Mouse (Mus musculus) frontal cortex, adult 2 months (tissue): ENCODE measurements at regions not wholly inside any gene's neighbourhood (a gene's known extent, or its start where the extent isn't known, plus 50 kb on each side); places are given as distances from the start of the nearest gene placed in this dataset.
A peak's percentile ranks its signal among the peaks of the same experiment; 100 is the strongest.
"Not testable (repeated sequence)": the region's sequence is repeated elsewhere in the genome, so short reads cannot be mapped to it uniquely, and the experiment has no call there.

Experiments
- DNase-seq, 2 experiments: peaks; one replicate each; pipeline ENCODE4 v3.0.0; 2022; ENCODE audit warnings: low spot score in 1 of 2; ENCODE audit errors: extremely low spot score in 1 of 2

- no peak for DNase-seq
Observed at GRCm38 (mm10) chr5:101518791-101519547, 145.8 kb downstream of the Nkx6-1 start.

GRCm38 (mm10) chr5:101497698-101498048 is 167.1 kb downstream of the Nkx6-1 start:
- DNase-seq: no peak

DNA sequence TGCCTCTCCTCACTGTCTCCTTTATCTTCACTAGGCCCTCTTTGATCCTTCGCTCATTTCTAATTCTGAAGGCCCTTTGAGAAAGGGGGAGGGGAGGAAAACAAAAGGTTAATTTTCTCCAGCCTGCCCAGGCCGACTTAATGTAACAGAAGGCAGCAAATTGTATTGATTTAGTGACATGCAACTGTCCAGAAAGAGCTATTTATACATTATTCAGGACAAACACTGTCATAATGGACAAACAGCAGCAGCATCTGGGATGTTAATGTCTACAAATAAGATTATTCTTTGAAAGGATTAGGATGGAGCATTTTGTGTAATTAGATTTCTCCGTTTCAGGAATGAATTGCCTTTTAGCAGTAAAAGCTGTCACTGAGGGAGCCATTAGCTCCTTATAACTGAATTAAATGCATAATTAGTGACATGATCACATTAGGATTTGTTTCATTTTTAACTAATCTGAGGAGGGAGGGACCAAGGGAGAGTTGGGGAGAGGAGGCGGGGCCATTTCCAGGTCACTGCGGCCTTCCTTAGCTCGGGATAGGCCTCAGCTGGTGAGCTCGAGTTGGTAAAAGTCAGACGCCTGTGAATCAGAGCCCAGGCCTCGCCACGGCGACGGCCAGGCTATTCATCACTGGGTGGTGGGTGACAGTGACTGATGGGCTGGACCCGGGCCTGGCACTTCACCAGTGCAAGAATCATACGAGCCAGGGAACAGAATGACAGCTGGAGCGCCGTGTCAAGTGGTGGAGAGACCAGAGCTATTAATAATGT is 167.7 kb downstream of the Nkx6-1 start:
- DNase-seq: no peak

DNA sequence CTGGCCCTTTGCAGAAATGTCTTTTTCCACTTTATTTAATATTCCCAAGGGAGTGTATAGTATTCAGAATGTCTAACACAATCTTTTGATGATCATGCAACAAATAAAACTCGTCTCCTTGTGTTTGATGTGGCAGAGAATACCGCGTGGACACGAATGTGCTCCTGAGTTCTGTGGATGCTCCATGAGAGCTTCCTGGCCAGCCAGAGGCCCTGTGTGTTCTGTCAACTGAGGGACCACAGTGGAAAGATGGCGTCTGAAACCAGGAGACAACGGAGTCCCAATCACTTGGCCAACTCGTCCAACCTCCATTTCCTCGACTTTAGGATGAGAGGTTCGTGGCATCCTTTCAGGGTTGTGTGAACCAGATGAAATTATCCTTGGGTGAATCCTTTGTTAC is 168.6 kb downstream of the Nkx6-1 start:
- DNase-seq: no peak

GRCm38 (mm10) chr5:101445792-101446191 is 219.0 kb downstream of the Nkx6-1 start:
- DNase-seq: no peak

- DNase-seq: no peak
Observed at GRCm38 (mm10) chr5:101441782-101442181, 223.0 kb downstream of the Nkx6-1 start.

DNA sequence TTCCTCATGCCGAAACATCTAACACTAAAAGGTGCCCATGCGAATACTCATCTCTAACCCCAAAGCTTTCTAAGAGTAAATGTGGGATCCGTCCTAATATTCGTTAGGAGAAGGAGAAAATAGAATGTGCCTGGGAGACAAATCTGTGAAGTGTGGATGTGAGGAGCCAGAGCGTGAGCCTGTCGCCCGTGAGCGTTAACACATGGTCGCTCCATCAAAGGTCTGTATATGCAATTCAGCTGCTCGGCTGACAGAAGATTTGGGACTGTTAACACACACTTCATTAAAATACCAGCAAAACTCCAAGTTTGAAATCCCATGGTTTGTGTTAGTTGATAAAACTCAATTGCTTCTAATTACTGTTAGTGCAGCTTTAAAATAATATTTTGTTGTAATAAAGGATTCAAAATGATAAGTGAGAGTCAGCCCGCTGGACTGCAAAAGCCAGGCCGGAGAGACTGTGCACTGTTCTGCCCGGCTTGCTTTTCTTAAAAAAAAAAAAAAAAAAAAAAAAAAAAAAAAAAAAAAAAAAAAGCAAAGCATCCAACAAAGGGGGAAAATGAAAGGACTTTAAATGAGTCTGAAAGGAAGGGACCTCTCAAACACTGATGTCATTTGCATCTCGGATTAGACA is 227.0 kb downstream of the Nkx6-1 start:
- DNase-seq: no peak

GRCm38 (mm10) chr5:101426067-101426771 is 238.6 kb downstream of the Nkx6-1 start:
- no peak for DNase-seq

DNA sequence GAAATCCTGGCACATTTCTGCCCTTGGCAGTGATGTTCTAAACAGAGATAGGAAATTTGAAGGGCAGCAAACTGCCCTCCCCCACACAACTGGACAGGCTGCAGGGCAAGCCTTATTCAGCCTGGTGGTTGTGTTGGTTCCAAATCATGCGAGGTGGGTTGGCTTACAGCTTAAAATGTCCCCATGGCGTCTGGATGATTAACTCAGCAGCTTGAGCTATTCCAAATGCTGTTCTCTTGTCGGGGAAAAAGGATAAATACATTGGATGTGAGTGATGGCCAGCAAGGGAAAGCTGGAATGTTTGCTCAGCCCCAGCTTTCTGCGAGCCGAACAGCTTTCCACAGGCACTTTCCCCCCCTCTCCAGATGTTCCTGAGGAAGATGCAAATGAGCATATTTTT is 280.5 kb downstream of the Nkx6-1 start:
- peak in 1 of 2 experiments; percentile 7 for DNase-seq

GRCm38 (mm10) chr5:101381361-101381760 is 283.4 kb downstream of the Nkx6-1 start:
- DNase-seq: no peak

GRCm38 (mm10) chr5:101376657-101377056 is 288.1 kb downstream of the Nkx6-1 start:
- DNase-seq: no peak

- DNase-seq: no peak
Observed at GRCm38 (mm10) chr5:101374129-101374528, 290.7 kb downstream of the Nkx6-1 start.

DNA sequence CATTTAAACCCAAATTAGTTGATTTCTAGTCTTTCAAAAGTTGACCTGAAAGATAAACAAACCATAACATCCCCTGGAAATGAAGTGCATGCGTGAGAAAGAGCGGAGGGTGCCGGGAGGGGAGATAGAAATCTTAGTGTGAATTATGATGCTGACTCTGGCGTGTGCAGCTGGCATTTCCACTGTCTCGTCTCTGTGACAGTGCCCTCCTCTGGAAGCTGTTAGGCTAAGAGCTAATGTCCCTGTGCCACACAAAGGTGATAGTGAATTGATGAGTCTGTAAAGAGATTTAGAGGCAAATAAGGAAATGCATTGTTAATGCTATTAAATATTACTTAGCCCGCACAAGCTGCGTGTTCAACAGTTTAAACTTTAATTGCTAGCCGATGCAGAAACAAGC is 292.6 kb downstream of the Nkx6-1 start:
- DNase-seq: no peak

DNA sequence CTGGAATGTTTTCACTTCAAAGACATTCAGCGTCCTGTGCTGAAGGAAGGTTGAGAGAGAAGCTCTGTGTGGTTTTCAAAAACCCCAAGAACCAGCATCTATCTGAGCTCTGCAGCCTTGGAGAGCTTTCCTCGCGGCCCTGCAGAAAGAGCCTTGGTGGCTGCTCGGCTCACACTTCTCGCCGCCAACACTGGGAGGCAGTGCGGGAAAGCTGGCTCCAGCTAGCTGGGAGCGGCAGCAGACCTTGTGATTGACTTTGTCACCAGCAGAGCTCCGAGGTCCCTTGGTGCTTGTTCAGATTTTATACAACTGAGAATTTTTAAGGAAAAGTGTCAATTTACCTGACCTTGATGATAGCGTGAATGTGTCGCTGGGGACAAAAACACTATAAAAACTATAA is 299.4 kb downstream of the Nkx6-1 start:
- DNase-seq: peak in 1 of 2 experiments; percentile 74

- DNase-seq: no peak
Observed at GRCm38 (mm10) chr5:101359986-101360385, 304.8 kb downstream of the Nkx6-1 start.

GRCm38 (mm10) chr5:101345406-101345805 is 319.4 kb downstream of the Nkx6-1 start:
- no peak for DNase-seq

GRCm38 (mm10) chr5:101336361-101336760 is 328.4 kb downstream of the Nkx6-1 start:
- not testable (repeated sequence) for DNase-seq

DNA sequence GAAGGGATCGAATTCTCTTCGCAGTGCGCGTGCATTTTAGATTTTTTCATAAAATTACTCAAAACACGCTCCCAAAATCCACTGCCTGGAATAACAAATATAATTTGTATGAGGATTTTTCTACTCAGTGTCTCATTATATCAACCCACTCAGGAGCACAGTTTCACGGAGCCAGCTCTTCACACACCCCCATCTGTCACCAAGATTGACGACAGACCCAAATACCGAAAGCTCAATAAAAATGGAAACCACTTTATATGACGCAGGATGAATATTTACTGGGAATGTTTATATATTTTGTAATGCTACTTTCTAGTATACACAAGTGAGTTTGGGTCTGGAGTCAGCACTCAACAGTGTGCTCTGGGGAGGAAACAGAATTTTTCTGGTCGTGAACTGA is 333.0 kb downstream of the Nkx6-1 start:
- peak in 1 of 2 experiments; percentile 4 for DNase-seq

GRCm38 (mm10) chr5:101326122-101326521 is 338.7 kb downstream of the Nkx6-1 start:
- no peak for DNase-seq

DNA sequence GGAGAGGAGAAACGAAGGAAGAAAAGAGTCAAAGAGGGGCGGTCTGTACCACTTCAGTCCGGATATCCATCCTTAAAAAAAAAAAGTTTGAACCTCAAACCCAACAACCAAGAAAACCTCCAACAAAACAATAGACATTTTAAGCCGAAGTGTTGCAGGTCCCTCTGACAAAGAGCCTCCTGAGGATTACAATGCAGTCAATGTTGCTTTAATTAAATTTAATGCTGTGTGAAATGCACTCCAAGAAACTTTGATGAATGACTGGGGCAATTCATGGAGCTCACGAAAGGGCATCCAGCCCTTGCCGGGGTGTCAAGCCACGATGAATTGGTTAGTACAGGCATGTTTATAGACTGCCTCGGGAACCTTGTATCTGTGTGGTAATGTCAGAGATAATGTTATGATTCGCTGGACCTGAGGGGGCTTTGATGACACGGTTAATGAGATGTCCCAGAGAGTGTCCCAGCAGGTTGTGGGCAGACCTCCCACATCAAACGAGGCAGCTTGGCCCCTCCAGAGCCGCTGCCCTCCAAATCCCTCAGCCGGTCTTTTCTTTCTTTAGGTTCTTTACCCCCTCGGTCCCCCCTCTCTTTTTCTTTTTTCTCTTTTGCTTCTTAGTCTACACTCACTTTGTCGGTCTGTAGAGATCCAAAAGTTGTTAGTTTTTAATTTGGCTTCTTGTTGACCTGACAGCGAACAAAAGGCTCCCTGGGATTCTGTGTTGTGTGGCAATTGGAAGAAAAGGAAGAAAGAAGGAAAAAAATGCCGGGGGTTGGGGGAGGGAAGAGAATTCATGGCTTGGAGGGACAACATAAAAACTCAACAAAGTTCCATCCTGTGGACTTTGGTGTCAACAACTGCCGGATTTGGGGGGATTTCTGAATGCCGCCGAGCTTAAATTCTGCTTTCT is 341.5 kb downstream of the Nkx6-1 start:
- no peak for DNase-seq
